Mouse (Mus musculus): ENCODE measurements around the gene Ankrd31. TPM values are rescaled to one million over a fixed set of nuclear protein-coding genes. Genes with fewer than 3 reads are reported as not detected.
"Not testable (repeated sequence)": the region's sequence is repeated elsewhere in the genome, so short reads cannot be mapped to it uniquely, and the experiment has no call there.

Ankrd31 gene
- total RNA-seq (2022) = not detected

GRCm38 (mm10) chr13:96748109-96748845, at the start of gene Ankrd31:
TSS of gene Ankrd31 (plus strand) at chr13:96748272.
- no peak for DNase-seq (ENCODE audit: low spot score in 2 of 2)

GRCm38 (mm10) chr13:96702567-96703278, 45.3 kb upstream of the Ankrd31 start:
- no peak for DNase-seq (ENCODE audit: low spot score in 2 of 2)

DNA sequence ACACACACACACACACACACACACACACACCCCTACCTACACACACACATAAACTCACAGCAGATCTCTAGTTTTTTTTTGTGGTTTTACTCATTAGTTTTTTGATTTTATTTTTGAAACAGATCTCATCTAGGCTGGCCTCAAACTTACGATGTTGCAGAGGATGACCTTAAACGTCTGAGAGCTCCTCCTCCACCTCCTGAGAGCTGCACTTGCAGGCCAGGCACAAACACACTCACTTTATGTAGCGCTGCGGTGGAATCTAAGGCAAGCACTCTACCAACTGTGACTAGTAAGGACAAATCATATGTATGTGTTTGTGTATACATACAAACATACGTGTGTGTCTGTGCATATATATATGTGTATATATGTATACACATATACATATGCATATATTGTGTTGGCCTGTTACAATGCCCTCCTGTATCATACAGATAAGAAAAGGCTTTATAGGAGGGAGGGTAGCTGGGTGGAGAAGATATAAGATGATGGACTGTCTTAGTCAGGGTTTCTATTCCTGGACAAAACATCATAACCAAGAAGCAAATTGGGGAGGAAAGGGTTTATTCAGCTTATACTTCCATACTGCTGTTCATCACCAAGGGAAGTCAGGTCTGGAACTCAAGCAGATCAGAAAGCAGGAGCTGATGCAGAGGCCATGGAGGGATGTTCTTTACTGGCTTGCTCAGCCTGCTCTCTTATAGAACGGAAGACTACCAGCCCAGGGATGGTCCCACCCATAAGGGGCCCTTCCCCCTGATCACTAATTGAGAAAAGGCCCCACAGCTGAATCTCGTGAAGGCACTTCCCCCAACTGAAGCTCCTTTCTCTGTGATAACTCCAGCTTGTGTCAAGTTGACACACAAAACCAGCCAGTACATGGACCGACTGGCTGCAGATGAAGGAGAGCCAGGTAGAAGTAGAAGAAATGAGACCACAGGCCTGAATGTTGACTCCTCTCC, 38.5 kb upstream of the Ankrd31 start:
- DNase-seq (ENCODE audit: low spot score in 2 of 2) = no peak

- no peak for DNase-seq (ENCODE audit: low spot score in 2 of 2)
Measured at GRCm38 (mm10) chr13:96716311-96716710, 31.8 kb upstream of the Ankrd31 start.

DNA sequence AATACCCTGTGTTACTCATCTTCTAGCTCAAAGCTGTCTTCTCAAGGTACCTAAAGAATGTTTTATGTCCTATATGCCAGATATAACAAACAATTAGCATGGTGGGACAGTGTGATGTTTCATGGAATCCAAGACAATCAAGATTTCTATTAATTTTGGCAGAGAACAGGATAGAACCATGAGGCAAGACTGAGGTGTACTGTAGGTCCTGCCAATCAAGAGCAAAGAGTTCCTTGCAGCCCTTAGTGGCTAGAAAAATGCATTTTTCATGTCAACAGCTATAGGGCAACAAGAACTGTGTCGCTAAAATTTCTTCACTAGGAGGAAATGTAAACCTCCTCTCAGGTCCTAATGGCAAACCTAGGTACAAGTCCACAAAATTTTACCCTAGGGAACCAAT, 30.3 kb upstream of the Ankrd31 start:
- no peak for DNase-seq (ENCODE audit: low spot score in 2 of 2)

DNA sequence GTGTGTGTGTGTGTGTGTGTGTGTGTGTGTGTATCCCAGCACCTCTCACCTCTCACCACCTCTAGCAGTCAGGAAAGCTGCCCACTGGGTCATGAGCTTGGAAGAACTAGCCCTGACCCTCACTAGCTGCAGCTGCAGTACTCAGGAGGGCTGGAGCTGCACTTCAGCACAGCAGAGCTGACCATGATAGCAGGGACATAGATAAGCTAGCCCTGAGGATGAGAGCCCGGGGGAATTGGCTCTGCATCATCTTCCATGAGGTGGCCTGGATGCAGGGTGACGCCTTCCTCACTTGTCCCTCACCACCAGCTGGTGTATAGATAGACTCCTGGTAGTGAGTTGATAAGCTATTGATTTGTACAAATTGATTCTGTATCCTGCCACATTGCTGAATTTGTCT, 28.1 kb upstream of the Ankrd31 start:
- DNase-seq (ENCODE audit: low spot score in 2 of 2) = no peak

- DNase-seq (ENCODE audit: low spot score in 2 of 2) = no peak
Measured at GRCm38 (mm10) chr13:96728289-96728688, 19.8 kb upstream of the Ankrd31 start.

GRCm38 (mm10) chr13:96729146-96729545, 18.9 kb upstream of the Ankrd31 start:
- DNase-seq (ENCODE audit: low spot score in 2 of 2) = no peak

DNA sequence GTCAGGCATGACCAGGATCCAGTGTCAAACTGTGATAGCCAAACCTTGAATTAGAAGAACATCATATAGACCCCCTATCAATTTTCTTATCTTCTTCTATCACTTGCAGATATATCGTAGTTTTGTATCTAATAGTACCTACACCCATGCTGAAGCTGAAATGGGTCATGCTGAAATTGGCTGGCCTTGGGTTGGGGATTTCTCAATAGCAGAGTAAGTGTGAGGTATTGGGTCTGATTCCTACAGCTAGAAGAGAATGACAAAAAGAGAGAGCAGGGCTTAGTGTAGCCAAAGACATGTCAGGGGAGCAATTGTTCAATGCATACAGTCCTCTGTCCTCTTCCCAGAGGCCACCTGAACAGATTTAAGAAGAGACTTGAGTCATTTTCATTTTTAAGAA, 18.0 kb upstream of the Ankrd31 start:
- DNase-seq (ENCODE audit: low spot score in 2 of 2) = no peak

GRCm38 (mm10) chr13:96735175-96735574, 12.9 kb upstream of the Ankrd31 start:
- no peak for DNase-seq (ENCODE audit: low spot score in 2 of 2)

DNA sequence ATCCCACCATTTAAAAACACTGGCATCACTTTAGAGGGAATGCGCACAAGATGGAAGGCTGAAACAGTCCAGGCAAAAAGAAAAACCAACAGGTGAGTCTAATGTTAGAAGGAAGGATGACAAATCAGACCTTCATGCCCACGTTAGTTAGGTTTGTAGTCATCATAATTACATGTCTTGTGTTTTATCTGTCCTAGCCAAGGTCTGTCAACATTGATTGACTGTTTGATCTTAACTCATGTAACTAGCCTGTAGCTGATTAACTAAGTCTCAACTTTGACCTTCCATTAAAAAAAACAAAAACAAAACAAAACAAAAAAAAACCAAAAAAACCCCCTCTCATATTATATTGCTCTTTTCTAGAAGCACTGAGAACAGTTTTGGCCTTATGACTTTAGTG, 7.9 kb upstream of the Ankrd31 start:
- DNase-seq (ENCODE audit: low spot score in 2 of 2) = no peak

GRCm38 (mm10) chr13:96742871-96743270, 5.2 kb upstream of the Ankrd31 start:
- no peak for DNase-seq (ENCODE audit: low spot score in 2 of 2)

DNA sequence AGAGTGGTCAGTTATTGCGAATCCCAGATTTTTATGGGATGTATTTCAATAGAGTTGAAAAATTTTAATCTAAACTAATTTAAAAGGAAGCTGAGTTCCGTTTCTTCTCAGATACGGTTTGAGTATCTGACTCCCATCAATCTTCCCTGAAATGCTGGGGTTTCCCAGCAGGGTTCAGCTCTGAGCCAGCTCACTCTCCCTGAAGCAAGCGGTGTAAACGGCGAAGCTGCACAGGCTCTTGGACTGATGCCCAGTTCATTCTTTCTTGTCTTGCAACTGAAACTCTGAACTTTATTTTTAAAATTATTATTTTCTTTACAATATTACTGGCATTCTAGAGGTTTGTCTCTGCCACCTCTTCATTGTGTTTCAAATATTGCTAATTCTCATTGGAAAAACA, 2.0 kb upstream of the Ankrd31 start:
- DNase-seq (ENCODE audit: low spot score in 2 of 2) = no peak

DNA sequence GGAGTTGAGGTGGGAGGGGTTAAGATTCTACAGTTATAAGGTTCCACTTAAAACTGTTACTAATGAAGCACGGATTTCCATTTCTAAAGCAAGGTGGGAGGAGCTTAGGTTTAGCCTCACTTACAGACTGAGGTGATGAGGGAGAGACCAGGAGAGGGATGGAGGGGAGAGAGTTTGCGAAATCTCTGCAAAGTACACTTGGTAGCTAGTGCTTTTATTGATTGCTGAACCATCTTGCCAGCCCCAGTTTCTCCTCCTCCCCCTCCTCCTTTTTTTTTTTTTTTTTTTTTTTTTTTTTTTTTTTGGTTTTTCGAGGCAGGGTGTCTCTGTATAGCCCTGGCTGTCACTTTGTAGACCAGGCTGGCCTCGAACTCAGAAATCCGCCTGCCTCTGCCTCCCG, 1.8 kb downstream of the Ankrd31 start:
- DNase-seq (ENCODE audit: low spot score in 2 of 2) = no peak

GRCm38 (mm10) chr13:96760848-96761247, 12.8 kb downstream of the Ankrd31 start:
- DNase-seq (ENCODE audit: low spot score in 2 of 2) = no peak

DNA sequence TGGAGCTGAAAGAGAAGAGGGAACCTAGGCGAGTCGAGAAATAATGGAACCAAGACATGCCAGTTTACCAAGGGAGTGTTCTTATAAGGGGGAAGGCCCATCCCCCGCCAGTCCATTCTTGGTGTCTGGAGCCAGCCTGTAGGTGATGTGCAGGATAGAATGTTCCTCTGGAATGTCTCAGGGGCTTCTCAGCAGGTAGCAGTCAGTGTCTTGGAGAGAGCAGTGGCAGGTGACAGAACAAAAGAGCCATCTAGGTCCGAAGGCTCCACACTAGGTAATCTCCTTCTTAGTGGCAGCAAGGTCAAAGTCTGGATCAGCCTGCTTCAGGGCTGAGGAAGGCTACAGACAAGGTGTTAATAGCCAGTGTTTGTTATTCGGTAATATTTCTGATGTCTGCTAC, 38.0 kb downstream of the Ankrd31 start:
- not testable (repeated sequence) for DNase-seq (ENCODE audit: low spot score in 2 of 2)

GRCm38 (mm10) chr13:96793451-96793850, 45.4 kb downstream of the Ankrd31 start:
- DNase-seq (ENCODE audit: low spot score in 2 of 2) = no peak

- DNase-seq (ENCODE audit: low spot score in 2 of 2) = no peak
Measured at GRCm38 (mm10) chr13:96795301-96795700, 47.2 kb downstream of the Ankrd31 start.

GRCm38 (mm10) chr13:96797500-96797899, 49.4 kb downstream of the Ankrd31 start:
- DNase-seq (ENCODE audit: low spot score in 2 of 2) = no peak

DNA sequence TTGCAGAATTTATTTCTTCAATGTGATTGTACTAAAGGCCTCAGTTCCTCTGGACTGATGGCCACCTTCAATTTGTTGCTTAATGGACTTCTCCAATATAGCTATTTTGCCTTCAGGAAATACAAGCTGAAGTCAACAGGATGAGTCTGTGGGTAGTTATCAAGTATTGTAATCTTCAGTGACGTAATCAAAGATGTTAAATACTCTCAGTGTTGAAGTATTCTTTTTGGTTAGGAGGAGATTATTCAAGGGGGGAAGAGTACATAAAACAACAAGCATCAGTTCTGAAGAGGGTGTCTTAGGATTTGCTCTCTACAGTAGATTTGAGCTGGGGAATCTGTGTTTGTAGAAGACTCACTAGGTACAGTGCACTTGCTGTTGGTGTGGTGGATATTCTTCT, 101.7 kb downstream of the Ankrd31 start:
- no peak for DNase-seq (ENCODE audit: low spot score in 2 of 2)

GRCm38 (mm10) chr13:96852133-96852532, 104.1 kb downstream of the Ankrd31 start:
- DNase-seq (ENCODE audit: low spot score in 2 of 2) = no peak

- no peak for DNase-seq (ENCODE audit: low spot score in 2 of 2)
Measured at GRCm38 (mm10) chr13:96853256-96853655, 105.2 kb downstream of the Ankrd31 start.
